Mouse (Mus musculus): Measurements from ENCODE around the gene Hip1r.

The Hip1r gene

GRCm38 (mm10) chr5:123996194-123996593 is 22.8 kb downstream of the Hip1r start:
- DNase-seq (ENCODE audit: extremely low spot score, low read depth, low spot score), result no peak

DNA sequence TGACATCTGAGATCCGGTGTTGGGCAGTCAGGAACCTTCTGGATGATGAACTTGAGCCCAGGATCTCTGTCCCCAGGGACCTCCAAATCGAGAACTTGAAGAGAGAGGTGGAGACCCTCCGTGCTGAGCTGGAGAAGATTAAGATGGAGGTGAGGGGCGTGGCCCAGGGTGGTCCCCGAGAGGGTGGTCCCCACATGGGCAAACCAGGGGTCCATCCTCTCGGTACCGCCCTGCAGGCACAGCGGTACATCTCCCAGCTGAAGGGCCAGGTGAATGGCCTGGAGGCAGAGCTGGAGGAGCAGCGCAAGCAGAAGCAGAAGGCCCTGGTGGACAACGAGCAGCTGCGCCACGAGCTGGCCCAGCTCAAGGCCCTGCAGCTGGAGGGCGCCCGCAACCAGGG is 23.3 kb downstream of the Hip1r start:
- no peak for DNase-seq (ENCODE audit: extremely low spot score, low read depth, low spot score)

GRCm38 (mm10) chr5:123997211-123997751 is 23.9 kb downstream of the Hip1r start:
- DNase-seq (ENCODE audit: extremely low spot score, low read depth, low spot score), result no peak

DNA sequence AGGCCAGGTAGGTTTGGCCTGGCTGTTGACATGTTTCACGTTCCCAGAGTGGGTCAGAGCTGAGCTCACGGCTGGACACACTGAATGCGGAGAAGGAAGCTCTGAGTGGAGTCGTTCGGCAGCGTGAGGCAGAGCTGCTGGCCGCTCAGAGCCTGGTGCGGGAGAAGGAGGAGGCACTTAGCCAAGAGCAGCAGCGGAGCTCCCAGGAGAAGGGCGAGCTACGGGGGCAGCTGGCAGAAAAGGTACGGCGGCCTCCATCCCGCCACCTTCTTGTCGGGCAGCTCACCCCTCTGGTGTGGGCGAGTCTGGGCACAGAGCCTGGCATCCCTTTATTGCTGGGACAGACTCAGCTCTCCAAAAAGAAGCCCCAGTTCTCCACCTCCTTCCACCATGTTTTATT is 24.4 kb downstream of the Hip1r start:
- no peak for DNase-seq (ENCODE audit: extremely low spot score, low read depth, low spot score)

DNA sequence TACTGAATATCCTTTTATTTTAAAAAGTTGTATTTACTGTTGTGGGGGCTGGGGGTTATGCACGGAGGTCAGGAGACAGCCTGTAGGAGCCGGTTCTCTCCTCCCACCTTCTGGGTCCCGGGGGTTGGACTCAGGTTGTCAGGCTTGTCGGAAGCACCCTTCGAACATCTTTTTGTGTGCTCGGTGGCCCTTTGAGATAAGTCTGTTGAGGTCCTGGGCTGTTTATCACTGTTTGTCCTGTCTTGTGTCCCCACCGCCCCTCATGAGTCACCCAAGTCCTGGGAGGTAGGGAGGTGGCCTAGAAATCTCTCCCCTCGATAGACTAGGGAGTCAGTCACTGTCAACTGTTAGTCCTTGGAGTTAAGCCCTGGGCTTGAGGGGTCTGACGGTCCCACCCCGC is 24.9 kb downstream of the Hip1r start:
- DNase-seq (ENCODE audit: extremely low spot score, low read depth, low spot score), result no peak

- DNase-seq (ENCODE audit: extremely low spot score, low read depth, low spot score), result peak; percentile 72
These were observed 27.4 kb downstream of the Hip1r start for GRCm38 (mm10) chr5:124000824-124001223.

DNA sequence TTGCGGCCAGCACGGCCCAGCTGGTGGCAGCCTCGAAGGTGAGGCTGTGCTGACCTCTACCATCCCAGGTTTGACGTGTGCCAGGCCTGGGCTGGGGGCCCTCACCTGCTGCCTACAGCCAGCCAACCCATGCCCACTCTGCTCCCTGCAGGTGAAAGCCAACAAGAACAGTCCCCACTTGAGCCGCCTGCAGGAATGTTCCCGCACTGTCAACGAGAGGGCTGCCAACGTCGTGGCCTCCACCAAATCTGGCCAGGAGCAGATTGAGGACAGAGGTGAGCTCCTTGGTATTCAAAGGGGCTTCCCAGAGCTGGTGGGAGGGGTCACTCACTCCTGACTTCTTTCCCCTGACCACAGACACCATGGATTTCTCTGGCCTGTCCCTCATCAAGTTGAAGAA is 27.8 kb downstream of the Hip1r start:
- DNase-seq (ENCODE audit: extremely low spot score, low read depth, low spot score), result no peak

DNA sequence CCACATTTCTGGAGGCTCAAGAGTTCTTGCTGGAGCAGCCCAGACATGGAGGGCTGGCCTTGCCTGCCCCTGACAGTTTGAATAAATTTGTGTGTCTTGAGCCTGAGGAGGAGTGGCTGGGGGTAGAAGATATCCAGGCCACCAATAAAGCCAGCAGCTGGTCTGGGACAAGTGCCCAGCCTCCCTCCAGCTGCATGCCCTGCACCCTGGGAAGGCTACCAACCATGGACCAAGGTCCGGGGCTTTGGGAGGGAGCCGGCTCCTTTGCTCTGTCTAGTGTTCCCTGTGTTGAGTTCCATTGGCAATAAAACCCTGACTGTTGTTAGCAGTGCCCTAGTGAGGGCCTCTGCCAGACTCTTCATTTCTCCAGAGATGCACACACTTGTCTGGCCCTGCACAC is 29.4 kb downstream of the Hip1r start:
- no peak for DNase-seq (ENCODE audit: extremely low spot score, low read depth, low spot score)

DNA sequence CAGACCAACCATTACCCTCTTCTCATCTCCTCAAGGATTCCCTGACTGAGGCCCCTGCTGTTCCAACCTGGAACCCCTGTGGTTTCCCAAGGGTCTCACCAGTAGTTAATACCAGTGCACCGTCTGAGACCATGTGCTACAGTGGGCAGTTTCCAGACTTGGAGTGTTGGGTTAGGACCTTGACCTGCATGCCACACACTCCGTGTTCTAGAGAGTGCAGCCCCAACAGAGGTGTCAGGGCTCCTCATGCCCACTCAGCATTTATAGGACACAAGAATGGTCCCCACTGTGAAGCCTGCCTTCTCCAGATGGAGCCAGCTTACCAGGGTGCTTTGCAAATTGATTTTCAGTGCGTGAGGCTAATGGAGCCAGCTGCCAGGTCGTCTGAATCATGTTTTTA is 29.9 kb downstream of the Hip1r start:
- DNase-seq (ENCODE audit: extremely low spot score, low read depth, low spot score), result no peak

- no peak for DNase-seq (ENCODE audit: extremely low spot score, low read depth, low spot score)
These were observed 31.1 kb downstream of the Hip1r start for GRCm38 (mm10) chr5:124004356-124005150.

DNA sequence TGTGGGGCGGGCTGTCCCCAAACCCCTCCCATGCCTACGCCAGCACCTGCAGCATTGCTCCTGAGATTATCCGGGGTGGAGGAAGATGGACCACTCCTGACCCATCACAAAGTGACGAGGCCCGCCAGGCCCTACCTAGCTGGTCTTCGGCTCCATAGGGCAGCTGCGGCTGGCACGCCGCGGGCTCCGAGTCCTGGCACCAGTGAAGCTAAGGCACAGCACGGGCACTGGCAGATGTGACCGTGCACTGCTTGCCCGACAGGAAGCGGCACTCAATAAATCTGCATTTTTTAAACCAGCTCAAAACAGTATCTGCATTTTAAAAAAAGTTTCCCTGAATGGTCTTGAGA is 31.7 kb downstream of the Hip1r start:
- DNase-seq (ENCODE audit: extremely low spot score, low read depth, low spot score), result no peak

GRCm38 (mm10) chr5:124005591-124005990 is 32.2 kb downstream of the Hip1r start:
- no peak for DNase-seq (ENCODE audit: extremely low spot score, low read depth, low spot score)

DNA sequence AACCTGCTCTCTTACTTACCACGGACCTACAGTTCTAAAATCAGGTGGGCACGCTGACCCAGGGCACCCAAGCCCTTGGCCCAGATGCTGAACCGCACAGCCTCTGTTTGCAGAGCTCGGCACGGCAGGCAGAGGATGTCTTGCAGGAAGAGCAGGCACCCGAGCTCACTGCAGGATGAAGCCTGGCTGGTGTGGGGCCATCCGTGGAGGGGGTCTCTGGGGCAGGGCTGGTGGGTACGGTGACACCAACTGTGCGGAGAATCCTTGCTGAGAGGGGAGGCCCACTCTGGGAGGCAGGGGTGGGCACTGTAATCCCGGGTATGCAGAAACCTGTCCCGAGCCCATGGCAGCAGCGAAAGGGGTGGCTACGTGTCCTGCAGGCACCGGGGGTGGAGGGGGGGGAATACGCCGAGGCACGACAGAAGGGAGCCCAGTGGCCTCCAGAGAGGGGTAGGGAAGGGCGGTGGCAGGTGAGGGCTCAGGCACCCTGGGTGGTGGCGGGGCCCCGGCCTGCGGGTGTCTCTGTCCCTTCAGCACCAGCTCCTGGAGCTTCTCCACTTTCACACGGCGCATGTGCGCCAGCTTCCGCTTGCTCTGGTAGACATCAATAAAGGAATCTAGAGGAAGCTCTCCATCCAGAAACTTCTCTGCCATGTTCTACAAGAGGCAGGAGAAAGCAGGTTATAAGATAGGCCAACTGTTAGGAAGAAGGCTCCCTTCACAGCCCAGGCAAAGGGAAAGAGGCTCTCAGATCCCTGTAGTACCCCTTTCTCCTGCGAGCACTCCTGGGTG is 32.9 kb downstream of the Hip1r start:
- DNase-seq (ENCODE audit: extremely low spot score, low read depth, low spot score), result no peak

GRCm38 (mm10) chr5:124006891-124007491 is 33.6 kb downstream of the Hip1r start:
- no peak for DNase-seq (ENCODE audit: extremely low spot score, low read depth, low spot score)

- no peak for DNase-seq (ENCODE audit: extremely low spot score, low read depth, low spot score)
These were observed 36.6 kb downstream of the Hip1r start for GRCm38 (mm10) chr5:124010077-124010476.

- no peak for DNase-seq (ENCODE audit: extremely low spot score, low read depth, low spot score)
These were observed 37.7 kb downstream of the Hip1r start for GRCm38 (mm10) chr5:124010910-124011655.

- no peak for DNase-seq (ENCODE audit: extremely low spot score, low read depth, low spot score)
These were observed 38.5 kb downstream of the Hip1r start for GRCm38 (mm10) chr5:124011927-124012326.

- DNase-seq (ENCODE audit: extremely low spot score, low read depth, low spot score), result no peak
These were observed 39.5 kb downstream of the Hip1r start for GRCm38 (mm10) chr5:124012885-124013284.

DNA sequence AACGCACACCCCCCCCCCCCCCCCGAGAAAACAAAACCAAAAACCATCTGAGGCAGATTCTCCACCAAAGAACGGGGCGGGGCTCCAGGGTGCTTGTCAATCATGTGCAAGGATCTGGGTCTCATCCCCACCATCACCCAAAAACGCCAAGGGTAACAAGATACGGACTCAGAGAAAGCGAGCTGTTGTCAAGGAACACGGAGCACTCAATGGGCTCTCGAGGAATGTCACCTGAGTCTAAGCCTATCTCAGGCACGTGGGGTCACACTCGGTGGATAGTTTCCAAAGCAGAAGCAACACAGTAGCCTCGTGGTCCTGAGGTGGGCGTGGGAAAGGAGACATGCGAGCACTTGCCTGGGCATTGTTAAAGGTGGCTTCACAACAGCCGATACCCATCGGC is 40.3 kb downstream of the Hip1r start:
- no peak for DNase-seq (ENCODE audit: extremely low spot score, low read depth, low spot score)

DNA sequence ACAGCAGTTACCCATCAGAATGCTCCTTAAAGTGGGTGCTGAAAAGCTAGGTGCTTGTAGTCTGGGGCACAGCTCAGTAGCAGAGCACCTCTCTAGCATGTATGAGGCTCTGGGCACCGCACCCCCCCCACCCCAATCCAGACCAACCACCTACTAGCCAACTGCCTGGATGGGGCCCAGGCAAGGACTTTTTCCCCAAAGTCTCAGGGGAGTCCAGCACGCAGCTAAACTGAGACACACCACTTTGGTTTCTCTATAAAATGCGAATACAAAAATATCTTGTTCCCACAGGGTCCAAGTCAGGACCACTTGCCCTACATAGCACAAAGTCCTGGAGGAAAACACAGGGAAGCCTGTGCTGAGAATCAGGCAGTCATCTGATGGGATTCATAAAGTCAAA is 40.8 kb downstream of the Hip1r start:
- DNase-seq (ENCODE audit: extremely low spot score, low read depth, low spot score), result no peak

DNA sequence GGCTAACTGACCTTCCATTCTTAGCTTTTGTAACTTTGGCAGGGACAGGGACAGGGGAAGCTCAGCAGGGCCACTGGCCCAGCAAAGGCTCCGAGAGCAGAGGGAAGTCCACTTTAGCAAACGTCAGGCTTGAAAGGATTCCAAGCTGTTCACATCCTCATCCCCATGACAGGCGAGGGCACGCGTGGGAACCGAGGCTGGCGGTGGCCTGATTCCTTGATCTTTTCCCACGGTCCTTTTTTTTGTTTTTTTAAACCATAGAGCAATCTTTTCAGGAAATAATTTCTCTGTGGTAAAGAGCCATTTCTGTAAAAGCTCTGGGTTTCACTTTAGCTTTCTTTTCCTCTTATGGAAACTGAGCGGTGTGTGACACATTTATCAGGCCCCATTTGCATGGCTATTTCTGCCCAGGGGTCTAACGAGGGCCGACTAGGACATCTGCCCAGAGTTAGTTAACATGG is 41.4 kb downstream of the Hip1r start:
- no peak for DNase-seq (ENCODE audit: extremely low spot score, low read depth, low spot score)
